Mouse (Mus musculus) adrenal gland, postnatal 25 days (tissue): ENCODE measurements around the gene Tent5a. TPM values are rescaled to one million over a fixed set of nuclear protein-coding genes. Genes with fewer than 3 reads are reported as not detected.

Experiments used
- DNase-seq: peaks from one replicate; pipeline ENCODE4 v3.0.0; 2021; ENCODE audit warnings: mixed read lengths
- long read RNA-seq: library from polyadenylated mRNA; stranded (forward); transcript quantifications from one replicate; pipeline ENCODE4 v2.0.0, GENCODE M21; 2021
- total RNA-seq: library from RNA; stranded (reverse); gene quantifications from 2 replicates; pipeline ENCODE4 v1.2.3, GENCODE M21; 2021

Tent5a gene
- total RNA-seq, result 10.7 and 10.8 TPM in 2 replicates
- long read RNA-seq, full-length matches to known transcripts, result 31 of 40 reads
- long read RNA-seq, partial matches to known transcripts, result 2 of 40 reads
- long read RNA-seq, other reads (novel, unspliced or antisense), result 7 of 40 reads

GRCm38 (mm10) chr9:85327242-85328211 is at the start of gene Tent5a:
TSS of gene Tent5a (minus strand) at chr9:85327348.
- DNase-seq, result peak; percentile 88

GRCm38 (mm10) chr9:85376643-85377307 is 49.6 kb upstream of the Tent5a start:
- no peak for DNase-seq

GRCm38 (mm10) chr9:85375152-85375551 is 48.0 kb upstream of the Tent5a start:
- no peak for DNase-seq

GRCm38 (mm10) chr9:85372034-85372433 is 44.9 kb upstream of the Tent5a start:
- no peak for DNase-seq

GRCm38 (mm10) chr9:85369512-85369911 is 42.4 kb upstream of the Tent5a start:
- DNase-seq, result no peak

- DNase-seq, result no peak
Observed at GRCm38 (mm10) chr9:85357154-85357860, 30.2 kb upstream of the Tent5a start.

- DNase-seq, result no peak
Observed at GRCm38 (mm10) chr9:85355559-85355958, 28.4 kb upstream of the Tent5a start.

GRCm38 (mm10) chr9:85347823-85348523 is 20.8 kb upstream of the Tent5a start:
- DNase-seq, result no peak

- no peak for DNase-seq
Observed at GRCm38 (mm10) chr9:85342892-85343785, 16.0 kb upstream of the Tent5a start.

- DNase-seq, result no peak
Observed at GRCm38 (mm10) chr9:85340303-85340702, 13.2 kb upstream of the Tent5a start.

- DNase-seq, result no peak
Observed at GRCm38 (mm10) chr9:85336046-85336445, 8.9 kb upstream of the Tent5a start.

GRCm38 (mm10) chr9:85331521-85331920 is 4.4 kb upstream of the Tent5a start:
- DNase-seq, result no peak

- peak; percentile 92 for DNase-seq
Observed at GRCm38 (mm10) chr9:85328259-85328658, 1.1 kb upstream of the Tent5a start.

- peak; percentile 67 for DNase-seq
Observed at GRCm38 (mm10) chr9:85326292-85327241, 581 bp downstream of the Tent5a start.

- no peak for DNase-seq
Observed at GRCm38 (mm10) chr9:85325201-85325868, 1.8 kb downstream of the Tent5a start.

- no peak for DNase-seq
Observed at GRCm38 (mm10) chr9:85324158-85324875, 2.8 kb downstream of the Tent5a start.

- no peak for DNase-seq
Observed at GRCm38 (mm10) chr9:85320167-85320951, 6.8 kb downstream of the Tent5a start.
